Mouse (Mus musculus) left cerebral cortex, postnatal 14 days (tissue): ENCODE measurements around the gene Ndufb7. TPM values are rescaled to one million over a fixed set of nuclear protein-coding genes. Genes with fewer than 3 reads are reported as not detected.
A peak's percentile ranks its signal among the peaks of the same experiment; 100 is the strongest.
"Not testable (repeated sequence)": the region's sequence is repeated elsewhere in the genome, so short reads cannot be mapped to it uniquely, and the experiment has no call there.

ENCODE experiments used
- DNase-seq, 2 experiments: peaks; one replicate each; pipeline ENCODE4 v3.0.0; 2021 to 2022; ENCODE audit warnings: low spot score in 2 of 2, mixed read lengths in 1 of 2
- intact Hi-C: fragments of 180-260 bp; cut with DNase I; formaldehyde crosslinking; loops from one replicate; pipeline ENCODE4 v1.15.1; 2025
- long read RNA-seq, 2 experiments: library from polyadenylated mRNA; stranded (forward); transcript quantifications; one replicate each; pipeline ENCODE4 v2.0.0; 2021
- total RNA-seq, 2 experiments: library from RNA; stranded (reverse); gene quantifications; 2 replicates each; pipeline ENCODE4 v1.2.3; 2021

The Ndufb7 gene
- 100 to 1,000 TPM; 141 to 147 TPM for total RNA-seq
- long read RNA-seq, experiment 1, transcript Ndufb7-201 (3 exons, 623 nt), result major isoform, 187 of 188 reads
- long read RNA-seq, experiment 1, partial matches to known transcripts, result 0 of 188 reads
- long read RNA-seq, experiment 1, other reads (novel, unspliced or antisense), result 1 of 188 reads
- long read RNA-seq, experiment 2, transcript Ndufb7-201 (3 exons, 623 nt), result major isoform, 193 of 195 reads
- long read RNA-seq, experiment 2, partial matches to known transcripts, result 2 of 195 reads
- long read RNA-seq, experiment 2, other reads (novel, unspliced or antisense), result 0 of 195 reads

GRCm38 (mm10) chr8:83566469-83567395, at the start of gene Ndufb7:
Ndufb7 (plus strand) TSS chr8:83566671.
- intact Hi-C loops, result no loop called here

GRCm38 (mm10) chr8:83520432-83520831, 46.0 kb upstream of the Ndufb7 start:
- intact Hi-C loops, result no loop called here
- no peak for DNase-seq

More at GRCm38 (mm10) chr8:83566469-83567395, at the start of gene Ndufb7:
- peak; percentile 96 to 97 for DNase-seq

DNA sequence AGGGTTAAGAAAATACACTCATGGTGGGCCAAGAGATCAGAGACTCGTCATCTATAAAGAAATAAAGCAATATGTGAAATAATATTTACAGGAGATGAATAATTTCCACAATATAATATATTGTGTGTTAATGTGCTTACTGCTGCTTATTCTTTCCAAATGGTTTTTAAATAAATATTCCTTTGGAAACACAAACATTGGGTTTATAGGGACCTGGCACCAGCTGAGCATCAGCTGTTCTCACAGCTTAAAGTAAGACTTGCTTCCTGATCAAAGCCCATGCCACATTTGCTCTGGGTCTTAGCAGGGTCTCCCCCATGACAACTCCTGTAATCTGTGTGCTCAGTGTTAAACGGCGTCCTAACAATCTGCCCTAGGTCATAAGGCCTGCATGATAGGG, 45.6 kb upstream of the Ndufb7 start:
- intact Hi-C loops, DNase-seq: not testable (repeated sequence)

- DNase-seq, result no peak
- intact Hi-C loops, result no loop called here
Measured at GRCm38 (mm10) chr8:83521310-83521709, 45.2 kb upstream of the Ndufb7 start.

GRCm38 (mm10) chr8:83534802-83535201, 31.7 kb upstream of the Ndufb7 start:
- DNase-seq, result no peak
- intact Hi-C loops, result no loop called here

GRCm38 (mm10) chr8:83535736-83536135, 30.7 kb upstream of the Ndufb7 start, which contains the start of gene Olfr370:
Olfr370 (plus strand) TSS chr8:83535780.
- intact Hi-C loops, result no loop called here
- DNase-seq, result no peak

DNA sequence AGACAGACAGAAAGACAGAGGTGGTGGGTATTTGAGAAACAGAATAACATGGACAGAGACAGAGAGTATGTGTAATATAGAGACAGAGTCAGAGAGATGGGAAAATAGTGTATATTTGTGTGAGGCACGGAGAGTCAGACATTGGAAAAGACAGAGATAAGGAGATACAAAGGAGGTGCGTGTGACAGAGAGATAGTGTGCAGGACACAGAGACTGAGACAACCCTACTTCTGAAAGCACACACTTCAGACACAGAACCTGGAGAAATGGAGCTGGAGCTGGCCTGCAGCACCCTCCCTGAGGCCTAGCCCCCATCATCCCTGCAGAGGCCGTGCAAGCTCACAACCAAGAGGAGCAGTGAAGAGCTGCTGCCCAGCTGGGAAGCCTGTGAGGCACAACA, 3.8 kb upstream of the Ndufb7 start:
- DNase-seq, result no peak
- intact Hi-C loops, result no loop called here

DNA sequence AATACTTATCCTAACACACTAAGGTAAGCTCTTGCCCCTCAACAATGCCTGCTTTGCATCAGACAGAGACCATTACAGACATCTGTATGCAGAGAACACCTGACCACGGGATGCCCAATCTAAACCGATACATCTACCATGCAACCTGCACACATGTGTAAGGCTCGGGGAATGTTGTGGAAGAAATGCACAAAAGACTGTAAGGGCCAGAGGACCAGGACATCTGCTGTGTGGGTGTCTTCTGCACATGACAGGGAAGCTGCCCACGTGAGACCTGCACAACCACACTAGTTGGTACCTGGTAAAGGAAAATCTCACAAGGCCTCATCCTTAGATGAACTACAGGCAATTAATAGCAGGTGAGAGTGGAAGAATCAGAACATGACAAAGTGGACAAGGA, 3.2 kb upstream of the Ndufb7 start:
- intact Hi-C loops, result no loop called here
- no peak for DNase-seq

GRCm38 (mm10) chr8:83565731-83566375, 618 bp upstream of the Ndufb7 start:
- peak in 1 of 2 experiments; percentile 28 for DNase-seq

GRCm38 (mm10) chr8:83567668-83568067, 1.2 kb downstream of the Ndufb7 start:
- intact Hi-C loops, result no loop called here
- peak in 1 of 2 experiments; percentile 34 for DNase-seq

More at GRCm38 (mm10) chr8:83565731-83566375, 618 bp upstream of the Ndufb7 start:
- intact Hi-C loops, result no loop called here

DNA sequence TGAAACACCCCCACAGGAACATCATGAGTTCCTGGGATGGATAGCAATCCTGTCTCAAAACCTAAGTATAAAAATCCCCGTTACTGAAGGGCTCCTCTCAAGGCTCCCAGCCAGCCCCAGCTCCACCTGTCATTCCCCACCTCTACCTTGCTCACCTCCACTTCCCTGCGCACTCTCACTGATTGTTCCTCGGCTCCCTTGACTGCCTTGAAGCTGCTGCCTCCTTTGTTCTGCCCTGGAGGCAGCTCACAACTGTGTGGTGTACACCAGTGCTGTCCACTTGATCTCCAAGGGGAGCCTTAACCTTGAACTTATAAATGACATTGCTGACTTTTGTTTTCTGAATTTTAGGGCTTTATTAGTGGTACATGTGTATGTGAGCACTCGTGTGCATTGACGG, 1.7 kb downstream of the Ndufb7 start:
- DNase-seq, result peak in 1 of 2 experiments; percentile 3
- intact Hi-C loops, result no loop called here

DNA sequence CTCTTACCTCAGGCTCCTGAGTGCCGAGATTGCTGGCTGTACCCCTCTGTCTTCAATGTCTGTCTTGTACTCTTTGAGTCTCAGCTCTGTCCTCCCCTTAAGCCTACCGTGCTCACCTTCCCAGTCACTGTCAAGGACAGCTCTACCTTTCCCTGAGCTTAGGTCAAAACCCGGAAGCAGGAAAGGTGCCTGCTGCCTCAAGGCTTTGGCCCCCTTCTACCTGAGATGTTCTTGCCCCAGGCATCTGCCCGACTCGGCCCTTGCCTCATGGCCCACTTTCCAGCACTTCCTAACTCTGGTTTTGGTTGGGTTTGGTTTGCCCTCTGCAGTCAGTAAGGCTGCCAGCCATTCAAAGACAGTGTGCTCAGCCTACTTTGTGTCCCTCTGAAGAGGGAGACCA, 2.3 kb downstream of the Ndufb7 start:
- DNase-seq, result no peak

DNA sequence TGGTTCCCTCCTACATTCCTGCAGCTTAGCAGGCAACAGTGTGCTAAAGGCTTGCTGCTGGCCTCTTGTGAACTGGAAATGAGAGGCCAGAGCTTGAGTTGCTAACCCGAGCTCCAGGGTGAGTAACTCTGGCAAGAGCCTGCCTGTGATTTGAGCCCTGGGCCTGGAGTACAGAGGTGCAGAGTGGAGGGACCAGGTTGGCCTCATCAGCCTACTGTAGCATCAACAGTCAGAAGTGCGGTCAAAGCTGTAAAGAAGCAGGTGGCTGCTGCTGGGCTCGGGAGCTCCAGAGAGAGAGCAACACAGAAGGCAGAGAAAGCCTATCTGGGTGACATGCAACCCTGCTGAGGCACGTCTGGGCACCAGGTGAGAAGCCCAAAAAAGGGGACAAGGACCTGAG, 2.7 kb downstream of the Ndufb7 start:
- intact Hi-C loops, result no loop called here
- DNase-seq, result peak in 1 of 2 experiments; percentile 8

More for the DNA sequence above, 2.3 kb downstream of the Ndufb7 start:
- intact Hi-C loops, result no loop called here

- DNase-seq, result peak in 1 of 2 experiments; percentile 13
- intact Hi-C loops, result no loop called here
Measured at GRCm38 (mm10) chr8:83570272-83571000, 4.0 kb downstream of the Ndufb7 start.

DNA sequence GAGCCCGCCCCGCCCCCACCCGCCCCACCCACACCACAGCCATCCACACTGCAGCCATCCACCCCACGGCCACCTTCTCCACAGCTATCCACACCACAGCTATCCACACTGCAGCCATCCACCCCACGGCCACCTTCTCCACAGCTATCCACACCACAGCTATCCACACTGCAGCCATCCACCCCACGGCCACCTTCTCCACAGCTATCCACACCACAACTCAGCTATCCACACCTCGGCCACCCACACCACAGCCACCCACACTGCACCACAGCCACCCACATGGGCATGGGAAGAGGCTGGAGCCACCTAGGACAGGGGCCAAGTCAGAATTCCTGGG, 4.5 kb downstream of the Ndufb7 start:
- intact Hi-C loops, DNase-seq: not testable (repeated sequence)

DNA sequence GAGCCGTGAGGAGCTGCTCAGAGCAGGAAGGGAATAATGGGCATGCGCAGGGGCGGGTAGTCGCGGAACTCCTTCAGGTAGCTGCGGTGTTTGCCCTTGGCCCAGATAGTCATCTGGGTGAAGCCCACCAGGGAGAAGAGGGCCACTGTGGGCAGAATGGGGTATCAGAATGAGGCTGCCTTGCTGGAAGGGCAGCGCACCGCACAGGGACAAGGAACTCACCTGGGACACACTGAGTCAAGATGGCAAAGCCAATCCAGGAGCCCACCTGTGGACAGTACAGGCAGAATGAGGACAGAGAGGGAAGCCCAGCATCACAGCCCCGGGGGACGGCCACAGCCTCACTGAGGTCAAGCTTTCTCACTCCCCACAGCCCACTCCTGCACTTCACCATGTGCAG, 5.3 kb downstream of the Ndufb7 start:
- intact Hi-C loops, result no loop called here
- DNase-seq, result peak in 1 of 2 experiments; percentile 7

GRCm38 (mm10) chr8:83572246-83572812, 5.9 kb downstream of the Ndufb7 start:
- no peak for DNase-seq
- intact Hi-C loops, result no loop called here

GRCm38 (mm10) chr8:83573140-83573875, 6.8 kb downstream of the Ndufb7 start:
- peak; percentile 20 to 34 for DNase-seq
- intact Hi-C loops, result no loop called here
